Comparison of ENCODE assay signal across 9 mouse cellular contexts in genomic region chr6:125351368-125352045, GRCm38 (mm10). TPM values are rescaled to one million over a fixed set of nuclear protein-coding genes. Genes with fewer than 3 reads are reported as not detected.
DNase-seq lines count a peak whose midpoint lies in the region; ATAC-seq and TF ChIP-seq lines count a peak whose summit lies in the region.
"Had no signal": no experiment of that assay in that cellular context is flagged by ENCODE, and none has a peak within 500 bp of the region (broad histone marks: within the 10 kb centered on the region; RNA-seq: fewer than 3 reads in every experiment).

No protein-coding gene starts in this region.

- no peak overlapping the region for H3K27ac ChIP-seq in hindbrain, embryonic 12.5 days
- H3K27ac ChIP-seq in hindbrain, embryonic 11.5 days (ENCODE audit: low read depth, low read length), result no peak overlapping the region
- peak overlapping the region; percentile 87 for H3K27ac ChIP-seq in brown adipose tissue, adult 24 weeks (replicated peaks; ENCODE audit: low read depth, low read length)
- H3K27ac ChIP-seq in kidney, adult 2 months (ENCODE audit: insufficient read depth, low read depth, low read length), result peak overlapping the region; percentile 4; the same call in 1 of the 2 replicates

- no peak overlapping the region for H3K4me3 ChIP-seq in hindbrain, embryonic 12.5 days
- no peak overlapping the region for H3K4me3 ChIP-seq in hindbrain, embryonic 11.5 days (ENCODE audit: low read depth, low read length)
- peak overlapping the region; percentile 78 for H3K4me3 ChIP-seq in brown adipose tissue, adult 24 weeks (ENCODE audit: insufficient read depth, low read depth, low read length)
- H3K4me3 ChIP-seq in kidney, adult 2 months (ENCODE audit: insufficient read depth, low read depth, low read length), result peak overlapping the region; percentile 10; the same call in 1 of the 2 replicates

- H3K27me3 ChIP-seq in hindbrain, embryonic 12.5 days, result peaks cover 15% of the 10 kb centered on the region
- no peaks in the 10 kb centered on the region for H3K27me3 ChIP-seq in hindbrain, embryonic 11.5 days (ENCODE audit: control insufficient read depth, insufficient read depth, low read length)
- no peaks in the 10 kb centered on the region for H3K27me3 ChIP-seq in kidney, adult 2 months (replicated peaks; ENCODE audit: control insufficient read depth, insufficient read depth, low read length)

- peaks cover 62% of the 10 kb centered on the region for H3K4me1 ChIP-seq in hindbrain, embryonic 12.5 days
- H3K4me1 ChIP-seq in hindbrain, embryonic 11.5 days (replicated peaks; ENCODE audit: control insufficient read depth, insufficient read depth, low read length), result peaks cover 8% of the 10 kb centered on the region; the same call in 1 of the 2 replicates
- H3K4me1 ChIP-seq in brown adipose tissue, adult 24 weeks (ENCODE audit: control insufficient read depth, insufficient read depth, insufficient read length, low read length), result peaks cover 55% of the 10 kb centered on the region
- peaks cover 39% of the 10 kb centered on the region for H3K4me1 ChIP-seq in kidney, adult 2 months (ENCODE audit: control insufficient read depth, insufficient read depth, low read length)

- no peak for TF ChIP-seq POLR2A in kidney, adult 2 months (IDR thresholded peaks at IDR 0.05; ENCODE audit: low read depth, low read length)

- H3K9me3 ChIP-seq in hindbrain, embryonic 12.5 days (replicated peaks), result no peaks in the 10 kb centered on the region
- no peaks in the 10 kb centered on the region for H3K9me3 ChIP-seq in hindbrain, embryonic 11.5 days (ENCODE audit: control insufficient read depth, low read length)

- peak overlapping the region; percentile 78; the same call in 1 of the 2 replicates for H3K4me2 ChIP-seq in hindbrain, embryonic 12.5 days (replicated peaks)
- H3K4me2 ChIP-seq in hindbrain, embryonic 11.5 days (replicated peaks; ENCODE audit: low read depth, low read length), result no peak overlapping the region

- 80% methylated on average over 8 of the region's 8 CpGs for WGBS in hindbrain, embryonic 12.5 days
- WGBS in hindbrain, embryonic 11.5 days, result 79% methylated on average over 8 of the region's 8 CpGs
- WGBS in kidney, adult 2 months, result 43% methylated on average over 8 of the region's 8 CpGs

- no peak overlapping the region for H3K9ac ChIP-seq in hindbrain, embryonic 12.5 days
- H3K9ac ChIP-seq in hindbrain, embryonic 11.5 days (ENCODE audit: low read depth, low read length), result no peak overlapping the region

- ATAC-seq in hindbrain, embryonic 12.5 days (ENCODE audit: low FRiP score), result no peak
- ATAC-seq in hindbrain, embryonic 11.5 days (ENCODE audit: low FRiP score), result no peak
- ATAC-seq in erythroblast, adult 5-6 weeks (replicated peaks; ENCODE audit: low FRiP score, poor library complexity, severe bottlenecking), result no peak

- H3K36me3 ChIP-seq in hindbrain, embryonic 12.5 days, result no peaks in the 10 kb centered on the region
- H3K36me3 ChIP-seq in hindbrain, embryonic 11.5 days (ENCODE audit: control insufficient read depth, insufficient read depth, low read length), result no peaks in the 10 kb centered on the region
- no peaks in the 10 kb centered on the region for H3K36me3 ChIP-seq in kidney, adult 2 months (ENCODE audit: control insufficient read depth, insufficient read depth, low read length)

- TF ChIP-seq CTCF in kidney, adult 2 months (conservative IDR thresholded peaks at IDR 0.05; ENCODE audit: insufficient read depth, insufficient read length, low read depth, low read length), result no peak

- no peak for DNase-seq in hindbrain, embryonic 11.5 days (ENCODE audit: low spot score)
- DNase-seq in kidney, adult 2 months, result peak; percentile 67
- DNase-seq in lung, postnatal 10 days, result peak; percentile 75
- no peak for DNase-seq in thymus, postnatal 10 days (ENCODE audit: low spot score in 2 of 2)
- DNase-seq in layer of hippocampus, postnatal 36 days, result no peak

RNA-seq across cellular contexts. Expression of gene Tnfrsf1a, which starts 2.3 kb away (rescaled TPM):
- 29.9 and 32.6 TPM in 2 replicates for polyA plus RNA-seq in hindbrain, embryonic 12.5 days (2016; fragmentation: Nextera tagmentation; extraction: Ambion mirVana)
- polyA plus RNA-seq in hindbrain, embryonic 11.5 days (2014; fragmentation: Nextera tagmentation; extraction: Ambion mirVana), result 25.2 and 25.9 TPM in 2 replicates
- 52.3 and 69.7 TPM in 2 replicates for polyA plus RNA-seq in brown adipose tissue, adult 24 weeks (2012; ENCODE audit: insufficient read depth, insufficient read length, missing spikeins)
- polyA plus RNA-seq in kidney, adult 2 months (2012; rRNA removed), result 98.6 and 109 TPM in 2 replicates
- total RNA-seq in erythroblast, adult 5-6 weeks (2015; ENCODE audit: low replicate concordance), result 18.8 and 24.8 TPM in 2 replicates
- 7.2 and 13.8 TPM in 2 replicates for total RNA-seq in erythroblast, adult 5-6 weeks (2017; ENCODE audit: low replicate concordance)
- 10 to 100 TPM in 1 of 2 experiments, 1 to 10 TPM in 1; 9.9 to 12.6 TPM for total RNA-seq in layer of hippocampus, postnatal 36 days (2021)

RNA-seq across cellular contexts. Expression of gene Plekhg6, which starts 29.1 kb away (rescaled TPM):
- polyA plus RNA-seq in hindbrain, embryonic 12.5 days (2016; fragmentation: Nextera tagmentation; extraction: Ambion mirVana), result 0.18 and 0.22 TPM in 2 replicates
- 0.06 and 0.19 TPM in 2 replicates for polyA plus RNA-seq in hindbrain, embryonic 11.5 days (2014; fragmentation: Nextera tagmentation; extraction: Ambion mirVana)
- 0.33 TPM in 1 of 2 replicates, not detected in the other for polyA plus RNA-seq in brown adipose tissue, adult 24 weeks (2012; ENCODE audit: insufficient read depth, insufficient read length, missing spikeins)
- 6.1 and 7.1 TPM in 2 replicates for polyA plus RNA-seq in kidney, adult 2 months (2012; rRNA removed)
- total RNA-seq in erythroblast, adult 5-6 weeks (2015; ENCODE audit: low replicate concordance), result not detected in 2 replicates
- total RNA-seq in erythroblast, adult 5-6 weeks (2017; ENCODE audit: low replicate concordance), result not detected in 2 replicates
- under 1 TPM in 1 of 2 experiments, not detected in 1; 0.25 TPM for total RNA-seq in layer of hippocampus, postnatal 36 days (2021)
- total RNA-seq: gastrocnemius, postnatal 36 days had no signal

RNA-seq across cellular contexts. Expression of gene Scnn1a, which starts 31.0 kb away (rescaled TPM):
- 0.48 and 0.49 TPM in 2 replicates for polyA plus RNA-seq in hindbrain, embryonic 12.5 days (2016; fragmentation: Nextera tagmentation; extraction: Ambion mirVana)
- 0.45 and 0.96 TPM in 2 replicates for polyA plus RNA-seq in hindbrain, embryonic 11.5 days (2014; fragmentation: Nextera tagmentation; extraction: Ambion mirVana)
- 0.88 and 1.1 TPM in 2 replicates for polyA plus RNA-seq in brown adipose tissue, adult 24 weeks (2012; ENCODE audit: insufficient read depth, insufficient read length, missing spikeins)
- polyA plus RNA-seq in kidney, adult 2 months (2012; rRNA removed), result 83.5 and 89.5 TPM in 2 replicates
- 4.6 and 7.9 TPM in 2 replicates for total RNA-seq in erythroblast, adult 5-6 weeks (2015; ENCODE audit: low replicate concordance)
- total RNA-seq in erythroblast, adult 5-6 weeks (2017; ENCODE audit: low replicate concordance), result not detected in 2 replicates
- 1 to 10 TPM; 4.1 to 4.3 TPM for total RNA-seq in layer of hippocampus, postnatal 36 days (2021)

RNA-seq across cellular contexts. Expression of gene Ltbr, which starts 37.8 kb away (rescaled TPM):
- polyA plus RNA-seq in hindbrain, embryonic 12.5 days (2016; fragmentation: Nextera tagmentation; extraction: Ambion mirVana), result 19.6 and 20.6 TPM in 2 replicates
- polyA plus RNA-seq in hindbrain, embryonic 11.5 days (2014; fragmentation: Nextera tagmentation; extraction: Ambion mirVana), result 17.9 and 19.0 TPM in 2 replicates
- 30.9 and 34.5 TPM in 2 replicates for polyA plus RNA-seq in brown adipose tissue, adult 24 weeks (2012; ENCODE audit: insufficient read depth, insufficient read length, missing spikeins)
- 97.1 and 116 TPM in 2 replicates for polyA plus RNA-seq in kidney, adult 2 months (2012; rRNA removed)
- 7.1 and 10.9 TPM in 2 replicates for total RNA-seq in erythroblast, adult 5-6 weeks (2015; ENCODE audit: low replicate concordance)
- 2.6 and 7.2 TPM in 2 replicates for total RNA-seq in erythroblast, adult 5-6 weeks (2017; ENCODE audit: low replicate concordance)
- 1 to 10 TPM; 6.9 to 7.0 TPM for total RNA-seq in layer of hippocampus, postnatal 36 days (2021)

Comparison
In these comparisons a context has a peak if more than half of its experiments do, and no peak if none do; other contexts are left out.
1. H3K27ac ChIP-seq: peak in brown adipose tissue, adult 24 weeks (single experiment) and kidney, adult 2 months (single experiment); none in hindbrain, embryonic 12.5 days (single experiment) and hindbrain, embryonic 11.5 days (single experiment).
2. H3K4me3 ChIP-seq: peak in brown adipose tissue, adult 24 weeks (single experiment) and kidney, adult 2 months (single experiment); none in hindbrain, embryonic 12.5 days (single experiment) and hindbrain, embryonic 11.5 days (single experiment).
3. DNase-seq: peak in kidney, adult 2 months (single experiment) and lung, postnatal 10 days (single experiment); none in hindbrain, embryonic 11.5 days (single experiment), thymus, postnatal 10 days (0 of 2) and layer of hippocampus, postnatal 36 days (0 of 2).
4. RNA of gene Scnn1a, which starts 31.0 kb away (polyA plus RNA-seq): 83.5 to 89.5 TPM in kidney, adult 2 months; 0.88 to 1.1 TPM in brown adipose tissue, adult 24 weeks, 0.45 to 0.96 TPM in hindbrain, embryonic 11.5 days and 0.48 to 0.49 TPM in hindbrain, embryonic 12.5 days; every median in the first group is over 10 times any median in the second.